Mouse (Mus musculus) left cerebral cortex, adult 8-10 months (tissue): ENCODE results near the gene Mrps35. TPM values are rescaled to one million over a fixed set of nuclear protein-coding genes. Genes with fewer than 3 reads are reported as not detected.

Experiments used
- DNase-seq, 2 experiments: peaks; one replicate each; pipeline ENCODE4 v3.0.0; 2022; ENCODE audit warnings: low spot score in 2 of 2
- total RNA-seq, 4 experiments: library from RNA; stranded (reverse); gene quantifications; 2 replicates each; pipeline ENCODE4 v1.2.4; 2022

Gene Mrps35
- 10 to 100 TPM; 34.0 to 46.9 (median 39.1) TPM for total RNA-seq

DNA sequence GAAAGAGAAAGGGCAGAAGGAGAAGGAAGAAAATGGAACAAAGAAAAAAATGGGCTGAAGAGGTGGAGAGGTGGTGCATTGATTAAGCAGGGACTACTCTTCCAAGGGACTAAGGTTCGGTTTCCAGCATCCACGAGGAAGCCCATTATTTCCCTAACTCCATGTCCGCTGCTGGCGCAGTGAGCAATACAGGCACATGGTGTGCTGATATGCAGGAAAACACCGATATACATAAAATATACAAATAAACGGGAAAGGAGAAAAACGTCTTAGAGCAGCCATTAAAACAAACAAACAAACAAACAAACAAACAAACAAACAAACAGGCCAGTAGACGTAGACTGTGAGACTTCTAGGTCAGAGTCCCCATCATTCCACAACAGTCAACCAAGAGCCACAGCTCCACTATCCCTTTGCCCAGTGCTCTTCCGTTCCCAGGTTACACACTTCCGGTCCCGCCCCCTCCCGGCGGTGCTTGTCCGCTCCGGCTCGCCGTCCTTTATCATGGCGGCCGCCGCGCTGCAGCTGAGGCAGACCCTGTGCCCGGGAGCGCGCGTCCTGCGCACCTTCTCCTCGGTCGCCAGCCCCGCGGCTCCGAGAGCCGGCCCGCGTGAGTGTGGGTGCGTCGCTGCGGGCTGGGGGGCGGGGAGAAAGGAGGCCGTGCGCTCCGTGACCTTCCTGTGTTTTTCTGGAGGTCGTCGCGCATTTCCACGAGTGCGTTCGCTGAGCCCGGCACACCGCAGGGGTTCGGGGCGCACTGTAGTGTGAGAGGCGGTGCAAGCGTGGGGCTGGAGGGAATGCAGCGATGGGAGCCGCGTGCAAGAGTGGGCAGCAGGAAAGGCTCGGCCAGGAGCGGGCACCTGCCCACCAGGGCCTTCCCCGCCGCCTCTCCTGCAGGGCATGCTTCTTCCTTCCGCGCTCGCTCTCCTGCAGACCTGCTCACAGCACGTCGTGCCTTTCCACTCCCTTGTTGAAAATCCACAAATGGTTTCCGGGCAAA, at the start of gene Mrps35:
Gene Mrps35 (plus strand): TSS at position 474 of the 1,000 bp plus-strand sequence.
- DNase-seq, result peak; percentile 83 to 85

GRCm38 (mm10) chr6:146994236-146994635, 48.3 kb upstream of the Mrps35 start:
- no peak for DNase-seq

GRCm38 (mm10) chr6:146995391-146995790, 47.2 kb upstream of the Mrps35 start:
- DNase-seq, result no peak

DNA sequence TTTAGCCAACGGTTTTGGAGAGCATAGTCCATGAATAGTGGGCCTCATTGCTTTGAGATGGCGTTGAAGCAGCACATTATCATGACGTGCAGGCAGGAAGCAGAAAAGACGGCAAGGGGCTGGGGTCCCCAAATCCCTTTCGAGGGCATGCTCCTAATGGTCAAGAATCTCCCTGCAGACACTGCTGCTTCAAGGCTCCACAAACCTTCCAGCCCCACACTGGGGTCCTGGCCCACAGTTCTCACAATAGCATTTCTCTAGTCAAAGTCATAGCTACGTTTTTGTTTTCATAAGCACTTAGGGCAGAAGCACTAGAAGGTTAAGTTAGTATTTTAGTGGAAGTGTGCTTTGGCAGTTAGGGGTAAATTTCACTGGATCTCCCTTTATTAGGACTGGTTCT, 46.7 kb upstream of the Mrps35 start:
- DNase-seq, result no peak

GRCm38 (mm10) chr6:146997006-146997405, 45.6 kb upstream of the Mrps35 start:
- DNase-seq, result no peak

GRCm38 (mm10) chr6:146998710-146999109, 43.9 kb upstream of the Mrps35 start:
- DNase-seq, result no peak

DNA sequence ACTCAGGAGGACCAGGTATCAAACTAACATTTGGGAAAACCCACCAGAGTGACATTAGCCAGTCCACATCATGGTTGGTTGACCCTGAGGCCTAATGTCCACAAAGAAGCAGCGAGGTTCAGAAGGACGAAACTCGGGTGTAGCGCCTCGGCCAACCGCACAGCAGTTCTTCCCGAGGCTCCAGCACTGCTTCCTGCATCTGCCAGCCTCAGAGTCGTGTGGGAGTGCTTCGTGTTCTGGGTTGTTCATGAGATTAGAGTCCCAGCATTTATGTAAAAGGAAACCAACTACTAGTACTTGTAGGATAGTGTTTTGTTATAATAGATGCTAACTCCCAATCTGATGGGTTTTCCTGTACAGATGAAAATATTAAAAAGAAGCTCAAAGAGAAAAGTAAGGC, 43.3 kb upstream of the Mrps35 start:
- DNase-seq, result no peak

GRCm38 (mm10) chr6:146999755-147000154, 42.8 kb upstream of the Mrps35 start:
- no peak for DNase-seq

DNA sequence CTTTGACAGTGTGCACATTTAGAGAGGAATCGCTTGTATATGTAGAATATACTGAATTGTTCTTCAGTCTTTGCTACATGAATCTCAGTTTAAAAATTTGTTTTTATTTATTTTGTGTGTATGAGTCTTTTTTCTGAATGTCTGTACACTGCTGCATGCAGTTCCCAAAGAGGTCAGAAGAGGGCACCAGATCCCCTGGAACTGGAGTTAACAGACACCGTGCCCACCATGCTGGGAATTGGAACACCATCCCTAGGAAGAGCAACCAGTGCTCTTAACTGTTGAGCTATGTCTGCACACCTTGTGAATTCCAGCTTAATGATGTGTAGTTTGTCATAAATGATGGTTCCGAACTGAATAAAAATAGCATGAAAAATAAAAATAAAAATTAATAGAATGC, 34.4 kb upstream of the Mrps35 start:
- DNase-seq, result no peak

DNA sequence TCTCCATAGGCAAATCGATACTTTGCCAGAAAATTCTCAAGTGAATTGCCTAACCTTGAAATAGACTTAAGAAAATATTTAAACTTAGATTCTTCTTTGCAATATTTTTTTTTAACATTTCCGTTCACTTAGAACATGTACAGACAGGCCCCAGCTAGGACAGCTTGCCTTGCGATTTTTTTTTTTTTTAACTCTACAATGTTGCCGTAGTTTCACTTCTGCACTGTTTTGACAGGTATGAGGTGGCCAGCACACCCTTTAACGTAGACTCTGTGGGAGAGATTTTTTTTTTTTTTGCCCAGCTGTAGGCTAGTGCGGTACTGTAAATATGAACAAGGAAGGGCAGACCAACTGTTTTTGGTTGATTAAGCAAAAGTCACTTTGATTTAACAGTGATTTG, 32.2 kb upstream of the Mrps35 start:
- DNase-seq, result no peak

- no peak for DNase-seq
These were observed 31.6 kb upstream of the Mrps35 start for GRCm38 (mm10) chr6:147010811-147011520.

DNA sequence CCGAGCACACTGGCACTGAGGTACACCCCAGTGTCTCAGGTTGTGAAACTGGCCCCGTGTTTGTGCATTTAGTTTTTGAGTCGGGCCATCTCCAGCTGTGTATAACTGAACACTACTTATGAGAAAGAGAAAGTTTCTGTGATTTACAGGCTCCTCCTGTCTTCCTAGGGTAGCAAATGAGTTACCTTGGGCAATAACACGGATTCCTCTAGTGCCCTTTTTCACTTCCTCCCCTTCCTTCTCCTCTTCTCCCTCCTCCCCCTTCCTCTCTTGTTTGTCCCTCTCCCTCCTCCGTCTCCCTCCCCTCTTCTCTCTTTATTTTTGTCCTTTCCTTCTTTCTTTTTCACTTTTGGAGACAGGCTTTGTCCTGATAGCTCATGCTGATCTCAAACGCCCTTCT, 31.0 kb upstream of the Mrps35 start:
- no peak for DNase-seq

- no peak for DNase-seq
These were observed 30.6 kb upstream of the Mrps35 start for GRCm38 (mm10) chr6:147011977-147012376.

- no peak for DNase-seq
These were observed 29.0 kb upstream of the Mrps35 start for GRCm38 (mm10) chr6:147013546-147013945.

- DNase-seq, result no peak
These were observed 24.7 kb upstream of the Mrps35 start for GRCm38 (mm10) chr6:147017906-147018305.

DNA sequence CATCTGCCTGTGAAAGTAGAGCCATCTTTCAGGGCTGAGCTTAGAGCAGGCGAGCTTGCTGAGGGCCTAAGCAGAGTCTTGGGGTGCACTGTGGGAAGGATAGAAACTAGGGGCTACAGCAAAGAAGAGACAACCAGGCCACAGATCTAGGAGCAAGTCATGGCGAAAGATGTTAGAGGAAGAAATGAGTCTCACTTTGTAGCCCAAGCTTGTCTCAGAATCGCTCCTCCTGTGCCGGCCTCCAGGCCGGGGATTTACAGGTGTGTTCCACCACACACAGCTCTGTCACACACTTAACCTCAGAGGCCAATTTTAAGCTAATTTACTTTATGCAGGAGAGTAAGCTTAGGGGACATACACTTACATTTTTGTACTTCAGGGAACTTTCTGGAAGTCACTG, 24.2 kb upstream of the Mrps35 start:
- DNase-seq, result no peak

DNA sequence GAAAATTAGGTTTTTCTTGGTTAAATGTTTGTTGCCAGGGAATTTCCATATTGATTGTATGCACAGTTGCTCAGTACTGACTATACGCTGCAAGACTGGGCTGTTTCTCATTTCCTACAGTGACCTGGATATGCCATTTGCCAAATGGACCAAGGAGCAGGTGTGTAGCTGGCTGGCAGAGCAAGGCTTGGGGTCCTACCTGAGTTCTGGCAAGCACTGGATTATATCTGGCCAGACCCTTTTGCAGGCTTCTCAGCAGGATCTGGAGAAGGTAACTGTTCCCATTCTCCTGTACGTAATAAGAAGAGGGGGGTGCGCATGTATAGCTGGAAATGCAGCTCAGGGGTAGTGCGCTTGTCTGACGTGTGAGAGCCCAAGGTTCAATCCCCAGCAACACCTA, 21.4 kb upstream of the Mrps35 start:
- no peak for DNase-seq

GRCm38 (mm10) chr6:147022375-147023132, 20.0 kb upstream of the Mrps35 start:
- no peak for DNase-seq

DNA sequence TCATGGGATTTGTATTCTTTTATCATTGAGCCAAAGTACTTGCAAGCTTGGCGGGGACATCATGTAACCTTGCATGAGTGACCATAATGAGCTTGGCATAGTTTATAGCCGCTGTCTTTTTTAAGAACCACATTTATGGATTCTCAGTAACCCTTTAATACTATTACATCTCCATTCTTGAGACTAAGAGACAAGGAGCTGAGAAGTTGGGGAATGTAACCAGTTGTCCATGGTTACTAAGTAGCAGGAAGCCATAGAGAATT, 19.5 kb upstream of the Mrps35 start:
- DNase-seq, result no peak

- no peak for DNase-seq
These were observed 19.0 kb upstream of the Mrps35 start for GRCm38 (mm10) chr6:147023568-147023967.

- DNase-seq, result no peak
These were observed 17.8 kb upstream of the Mrps35 start for GRCm38 (mm10) chr6:147024761-147025160.

GRCm38 (mm10) chr6:147028396-147028795, 14.2 kb upstream of the Mrps35 start:
- no peak for DNase-seq
